Mouse (Mus musculus) kidney, embryonic 14.5 days (tissue): ENCODE results near the gene Tmem185b. TPM values are rescaled to one million over a fixed set of nuclear protein-coding genes. Genes with fewer than 3 reads are reported as not detected.
A peak's percentile ranks its signal among the peaks of the same experiment; 100 is the strongest.

ENCODE experiments used
- ATAC-seq: fragments of 200-750 bp; cut with Nextera tagmentation; 2 replicates; pipeline ENCODE4 v1.8.0; 2017; ENCODE audit warnings: moderate number of reproducible peaks, mild to moderate bottlenecking, moderate TSS enrichment, moderate library complexity; ENCODE audit not compliant: low FRiP score, low TSS enrichment
- H3K27ac ChIP-seq: fragments of 300-500 bp; sonication (generic); 2 replicates; pipeline ENCODE4 v1.5.1; 2014; ENCODE audit warnings: low read depth, mild to moderate bottlenecking, low read length, moderate library complexity, mixed read lengths
- H3K27me3 ChIP-seq: fragments of 300-500 bp; sonication (generic); 2 replicates; pipeline ENCODE4 v1.6.1; 2014; ENCODE audit warnings: mild to moderate bottlenecking, low read length; ENCODE audit not compliant: control insufficient read depth, insufficient read depth
- H3K36me3 ChIP-seq: fragments of 300-500 bp; sonication (generic); 2 replicates; pipeline ENCODE4 v1.6.1; 2014; ENCODE audit warnings: low read length, mixed read lengths; ENCODE audit not compliant: control insufficient read depth, insufficient read depth
- H3K4me1 ChIP-seq: fragments of 300-500 bp; sonication (generic); 2 replicates; pipeline ENCODE4 v1.6.1; 2014; ENCODE audit warnings: low read length, mixed read lengths; ENCODE audit not compliant: control insufficient read depth, insufficient read depth
- H3K4me2 ChIP-seq: fragments of 300-500 bp; sonication (generic); replicated peaks from 2 replicates; pipeline ENCODE4 v1.6.1; 2014; ENCODE audit warnings: low read depth, mild to moderate bottlenecking, low read length
- H3K4me3 ChIP-seq: fragments of 300-500 bp; sonication (generic); 2 replicates; pipeline ENCODE4 v1.5.1; 2014; ENCODE audit warnings: mild to moderate bottlenecking, low read length
- H3K9ac ChIP-seq: fragments of 300-500 bp; sonication (generic); 2 replicates; pipeline ENCODE4 v1.6.1; 2014; ENCODE audit warnings: low read depth, mild to moderate bottlenecking, low read length, moderate library complexity
- H3K9me3 ChIP-seq: fragments of 300-500 bp; sonication (generic); 2 replicates; pipeline ENCODE4 v1.6.1; 2016; ENCODE audit warnings: low read length; ENCODE audit not compliant: control insufficient read depth
- WGBS: fragments of 180-500 bp; shearing (Covaris S2); extraction: QIAGEN DNeasy Blood & Tissue Kit; methylation state at CpG from one replicate; pipeline ENCODE4 v1.1.7; 2014; 5-methylcytosine and 5-hydroxymethylcytosine counted together
- polyA plus RNA-seq: library from polyadenylated mRNA; unstranded; fragments of >200 nt; fragmentation: Nextera tagmentation; extraction: Ambion mirVana; gene quantifications from 2 replicates; pipeline ENCODE4 v1.2.1, GENCODE M21; 2014

Tmem185b gene
- polyA plus RNA-seq, 1 experiment from 2014 or later = 28.4 TPM

DNA sequence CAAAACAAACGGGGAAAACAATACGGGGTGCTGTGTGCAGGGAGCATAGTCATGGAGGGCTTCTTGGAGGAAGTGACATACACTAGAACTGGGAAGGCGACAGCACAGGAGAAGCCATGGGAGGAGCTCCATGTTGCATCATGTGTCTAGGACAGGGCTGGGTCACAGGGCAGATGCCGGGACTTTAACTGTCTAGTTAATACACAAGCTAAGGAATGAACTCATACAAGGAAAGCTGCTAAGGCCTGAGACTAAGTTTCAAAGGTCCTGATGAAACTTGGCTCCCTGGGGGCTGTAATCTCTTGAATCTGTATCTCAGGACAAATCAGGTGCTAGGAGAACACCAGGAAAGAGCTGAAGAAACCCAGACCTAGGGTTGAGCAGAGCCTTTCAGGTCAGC lies 3.2 kb upstream of the Tmem185b start:
- Histone ChIP-seq H3K27ac (no peak overlapping the region), H3K27me3 (no peaks in the 10 kb centered on the region), H3K9me3 (peaks cover 9% of the 10 kb centered on the region), H3K36me3 (peaks cover 6% of the 10 kb centered on the region), H3K4me1 (peaks cover 14% of the 10 kb centered on the region; the same call in 1 of the 2 replicates), H3K4me3 (no peak overlapping the region), H3K4me2 (no peak overlapping the region), H3K9ac (no peak overlapping the region)
- 79% methylated on average over 4 of the region's 4 CpGs for WGBS
- ATAC-seq = no peak

DNA sequence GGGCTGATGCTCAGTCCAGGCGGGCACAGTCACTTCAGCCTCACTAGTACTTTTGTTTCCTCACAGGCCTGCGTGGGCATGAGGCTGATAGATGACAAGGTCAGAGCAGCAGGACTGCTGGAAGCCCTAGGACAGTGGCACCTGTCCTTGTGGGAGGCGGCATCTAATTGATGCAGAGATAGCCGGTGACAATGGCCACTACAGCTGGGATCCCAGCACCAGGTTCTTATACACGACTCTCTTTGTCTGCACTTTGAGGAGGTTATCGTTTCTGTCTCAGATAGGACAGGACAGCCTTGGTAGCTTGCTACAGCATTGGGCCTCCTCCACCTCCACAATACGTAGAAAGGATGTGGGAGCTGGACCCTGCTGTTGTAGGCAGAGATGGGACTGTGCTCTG lies 2.6 kb upstream of the Tmem185b start:
- H3K27me3 ChIP-seq = no peaks in the 10 kb centered on the region
- no peak overlapping the region for H3K4me2 ChIP-seq
- no peak overlapping the region for H3K27ac ChIP-seq
- WGBS = 85% methylated on average over 6 of the region's 7 CpGs
- no peak for ATAC-seq
- H3K9ac ChIP-seq = no peak overlapping the region
- peaks cover 14% of the 10 kb centered on the region; the same call in 1 of the 2 replicates for H3K4me1 ChIP-seq
- H3K4me3 ChIP-seq = no peak overlapping the region
- H3K9me3 ChIP-seq = peaks cover 9% of the 10 kb centered on the region
- H3K36me3 ChIP-seq = peaks cover 10% of the 10 kb centered on the region

DNA sequence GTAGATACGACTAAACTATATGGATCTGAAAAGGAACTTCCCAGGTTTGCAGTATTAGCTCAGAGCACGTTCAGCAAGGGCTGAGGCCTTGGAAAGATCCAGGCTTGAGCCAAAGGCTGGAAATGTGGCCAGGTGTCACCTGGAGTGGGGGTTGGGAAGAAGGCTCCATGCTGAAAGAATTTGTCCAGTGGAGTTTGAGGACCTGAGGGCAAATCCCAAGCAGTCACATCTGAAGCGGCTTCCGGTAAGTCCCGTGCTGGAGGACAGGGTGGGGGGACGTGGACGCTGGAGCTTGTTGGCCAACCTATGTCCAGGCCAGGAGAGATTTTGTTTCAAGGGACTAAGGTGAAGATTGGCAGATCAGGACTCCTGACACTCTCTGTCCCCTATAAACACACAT lies 2.1 kb upstream of the Tmem185b start:
- no peak overlapping the region for H3K4me2 ChIP-seq
- H3K27me3 ChIP-seq = no peaks in the 10 kb centered on the region
- no peak for ATAC-seq
- 83% methylated on average over 7 of the region's 7 CpGs for WGBS
- no peak overlapping the region for H3K4me3 ChIP-seq
- no peak overlapping the region for H3K27ac ChIP-seq
- H3K9me3 ChIP-seq = peaks cover 14% of the 10 kb centered on the region
- H3K9ac ChIP-seq = no peak overlapping the region
- H3K4me1 ChIP-seq = peaks cover 14% of the 10 kb centered on the region; the same call in 1 of the 2 replicates
- H3K36me3 ChIP-seq = peaks cover 13% of the 10 kb centered on the region

DNA sequence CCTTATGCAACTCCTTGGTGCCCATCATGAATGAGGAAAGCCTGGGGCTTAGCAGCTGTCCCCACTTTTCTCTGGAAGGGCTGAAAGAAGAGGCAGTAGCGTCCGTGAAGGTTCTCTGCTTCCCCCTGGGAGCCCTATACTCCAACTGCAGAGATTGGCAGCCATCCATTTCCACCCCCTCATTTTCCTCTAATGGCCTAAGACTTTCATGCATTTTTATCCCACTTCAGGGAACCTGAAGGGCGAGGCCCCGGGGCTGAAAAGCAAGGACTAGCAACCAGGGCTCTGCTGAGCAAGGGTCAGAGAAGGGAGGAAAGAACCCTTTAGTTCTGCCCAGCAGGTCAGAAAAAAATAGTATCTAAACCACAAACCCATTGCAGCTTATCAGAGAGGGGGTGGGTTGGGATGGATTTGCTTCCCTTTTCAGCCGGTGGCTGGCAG lies 936 bp upstream of the Tmem185b start:
- no peak for ATAC-seq
- Histone ChIP-seq H3K9me3 (peaks cover 18% of the 10 kb centered on the region), H3K9ac (no peak overlapping the region), H3K4me1 (peaks cover 14% of the 10 kb centered on the region; the same call in 1 of the 2 replicates), H3K4me3 (peak overlapping the region; percentile 64; the same call in 1 of the 2 replicates), H3K27me3 (no peaks in the 10 kb centered on the region), H3K4me2 (peak overlapping the region; percentile 79), H3K36me3 (peaks cover 19% of the 10 kb centered on the region), H3K27ac (no peak overlapping the region)
- WGBS = 22% methylated on average over 5 of the region's 5 CpGs

DNA sequence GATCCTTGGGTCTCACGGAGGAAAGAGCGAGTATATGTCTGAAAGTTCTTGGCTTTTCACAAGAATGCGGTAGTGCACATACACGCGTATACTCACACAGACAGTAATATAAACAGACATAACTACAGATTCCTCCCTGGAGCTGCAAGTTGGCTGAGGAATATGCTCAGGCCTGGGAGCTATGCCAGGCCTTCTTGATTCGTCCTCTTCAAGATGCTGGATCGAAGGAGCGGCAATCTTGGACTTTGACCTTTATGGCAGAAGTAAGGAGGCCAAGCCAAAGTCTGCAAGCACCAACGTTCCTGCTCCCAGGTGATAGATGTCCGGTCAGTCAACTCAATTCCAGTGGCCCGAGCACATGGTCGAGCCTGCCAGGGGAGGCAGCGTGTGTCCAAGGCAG lies 5.0 kb downstream of the Tmem185b start:
- H3K9ac ChIP-seq = no peak overlapping the region
- H3K4me3 ChIP-seq = no peak overlapping the region
- ATAC-seq = no peak
- H3K36me3 ChIP-seq = peaks cover 19% of the 10 kb centered on the region
- H3K4me2 ChIP-seq = no peak overlapping the region
- H3K27me3 ChIP-seq = no peaks in the 10 kb centered on the region
- WGBS = 91% methylated on average over 13 of the region's 13 CpGs
- no peak overlapping the region for H3K27ac ChIP-seq
- H3K9me3 ChIP-seq = peaks cover 18% of the 10 kb centered on the region
- peaks cover 5% of the 10 kb centered on the region; the same call in 1 of the 2 replicates for H3K4me1 ChIP-seq

DNA sequence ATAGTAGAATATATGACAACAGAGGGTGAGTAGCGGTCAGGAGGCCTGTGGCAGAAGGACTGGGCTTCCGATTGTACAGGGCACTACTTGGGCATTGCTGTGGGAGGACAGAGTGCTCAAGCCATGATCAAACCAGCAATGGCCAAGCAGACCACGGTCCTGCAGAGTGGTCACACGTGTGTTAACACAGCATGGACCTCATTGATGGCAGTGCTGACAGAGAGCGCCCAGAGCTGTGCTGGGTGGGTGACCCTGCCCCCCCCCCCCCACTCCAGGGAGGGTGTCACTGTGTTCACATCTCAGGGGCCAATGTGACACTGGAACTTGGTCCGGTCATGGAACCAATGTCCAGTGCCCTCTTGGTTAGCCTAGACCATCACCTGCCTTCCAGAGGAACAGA lies 6.2 kb downstream of the Tmem185b start:
- Histone ChIP-seq H3K4me1 (no peaks in the 10 kb centered on the region), H3K9ac (no peak overlapping the region), H3K4me2 (no peak overlapping the region), H3K36me3 (peaks cover 19% of the 10 kb centered on the region), H3K27ac (no peak overlapping the region), H3K27me3 (no peaks in the 10 kb centered on the region), H3K9me3 (peaks cover 14% of the 10 kb centered on the region), H3K4me3 (no peak overlapping the region)
- 0 out of 2 replicates have a peak, but pooled peaks have one; percentile 14 for ATAC-seq
- WGBS = 89% methylated on average over 6 of the region's 6 CpGs

DNA sequence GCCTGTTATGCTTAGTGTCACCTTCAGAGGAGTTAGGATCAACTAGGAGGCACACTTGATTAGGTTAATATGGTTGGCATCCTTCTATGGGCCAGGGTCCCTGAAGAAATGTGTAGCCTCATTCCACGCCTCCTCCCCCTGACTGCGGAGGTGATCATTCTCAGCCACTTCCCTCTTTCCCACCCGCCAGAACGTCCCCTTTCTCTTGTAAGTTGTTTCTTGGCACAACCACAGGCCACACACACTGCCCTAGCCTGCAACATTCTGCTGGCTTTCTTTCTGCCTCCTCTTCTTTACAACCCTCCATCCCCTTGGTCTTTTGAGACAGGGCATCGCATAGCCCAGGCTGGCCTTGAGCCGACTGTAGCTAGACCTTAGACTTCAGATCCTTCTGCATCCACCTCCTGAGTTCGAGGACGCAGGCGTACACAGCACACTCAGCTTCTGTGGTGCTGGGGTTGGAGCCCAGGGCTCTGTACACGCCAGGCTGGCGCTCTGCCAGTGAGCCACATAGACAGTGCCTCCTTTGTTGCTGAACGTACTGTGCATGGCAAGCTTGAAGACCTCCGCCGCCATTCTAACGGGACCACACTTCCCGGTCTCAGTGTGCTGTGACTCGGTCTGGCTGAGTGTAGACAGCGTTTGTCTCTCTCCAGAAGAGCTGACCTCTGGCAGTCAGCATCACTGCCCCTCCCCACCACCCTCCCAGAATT lies 7.3 kb downstream of the Tmem185b start:
- no peaks in the 10 kb centered on the region for H3K4me1 ChIP-seq
- H3K27me3 ChIP-seq = no peaks in the 10 kb centered on the region
- no peak for ATAC-seq
- H3K4me2 ChIP-seq = no peak overlapping the region
- peaks cover 9% of the 10 kb centered on the region for H3K9me3 ChIP-seq
- WGBS = 92% methylated on average over 18 of the region's 18 CpGs
- no peak overlapping the region for H3K9ac ChIP-seq
- peaks cover 9% of the 10 kb centered on the region; the same call in 1 of the 2 replicates for H3K36me3 ChIP-seq
- H3K4me3 ChIP-seq = no peak overlapping the region
- no peak overlapping the region for H3K27ac ChIP-seq

DNA sequence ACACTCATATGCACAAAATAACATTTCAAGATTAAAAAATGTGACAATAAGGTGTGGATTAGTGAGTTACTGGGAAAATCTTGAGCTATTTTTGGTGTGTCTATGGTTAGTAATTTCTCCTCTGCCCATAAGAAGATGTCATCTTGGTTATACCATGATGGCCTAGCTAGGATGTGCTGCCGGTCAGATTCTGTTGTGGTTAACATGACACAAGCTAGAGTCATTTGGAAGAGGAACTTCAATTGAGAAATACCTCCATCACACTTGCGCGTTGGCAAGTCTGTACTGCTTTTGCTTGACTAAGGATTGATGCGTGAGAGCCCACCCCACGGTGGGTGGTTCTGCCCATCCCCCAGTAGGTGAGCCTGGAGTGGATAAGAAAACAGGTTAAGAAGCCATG lies 8.4 kb downstream of the Tmem185b start:
- 96% methylated on average over 5 of the region's 5 CpGs for WGBS
- H3K36me3 ChIP-seq = 0 out of 2 replicates have a peak, but pooled peaks cover under 1% of the 10 kb centered on the region
- no peak overlapping the region for H3K4me2 ChIP-seq
- H3K27ac ChIP-seq = no peak overlapping the region
- H3K9ac ChIP-seq = no peak overlapping the region
- no peaks in the 10 kb centered on the region for H3K27me3 ChIP-seq
- no peaks in the 10 kb centered on the region for H3K4me1 ChIP-seq
- no peak for ATAC-seq
- H3K4me3 ChIP-seq = no peak overlapping the region
- no peaks in the 10 kb centered on the region for H3K9me3 ChIP-seq

DNA sequence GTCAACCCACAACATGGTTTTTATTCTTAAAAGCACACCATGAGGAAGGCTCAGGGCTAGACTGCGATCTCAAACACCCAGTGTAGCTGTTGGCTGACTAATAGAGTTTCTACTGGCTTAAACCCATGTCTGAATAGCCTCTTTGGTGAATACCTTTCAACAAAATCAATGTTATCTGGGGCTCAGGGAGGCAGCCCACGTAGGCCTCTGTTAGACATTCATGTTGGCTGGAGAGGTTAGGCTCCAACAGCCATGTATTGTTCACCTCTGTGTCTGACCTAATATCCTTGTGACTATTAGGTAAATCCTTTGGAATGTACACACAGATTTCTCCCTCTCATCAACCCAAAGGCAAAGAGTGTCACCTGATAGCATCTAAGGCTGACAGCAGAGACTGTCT lies 10.2 kb downstream of the Tmem185b start:
- H3K27ac ChIP-seq = no peak overlapping the region
- H3K27me3 ChIP-seq = no peaks in the 10 kb centered on the region
- no peak overlapping the region for H3K4me3 ChIP-seq
- H3K4me1 ChIP-seq = no peaks in the 10 kb centered on the region
- WGBS = 87% methylated on average over 2 of the region's 2 CpGs
- no peak overlapping the region for H3K9ac ChIP-seq
- no peaks in the 10 kb centered on the region for H3K9me3 ChIP-seq
- H3K4me2 ChIP-seq = no peak overlapping the region
- no peak for ATAC-seq
- H3K36me3 ChIP-seq = no peaks in the 10 kb centered on the region
